Mouse (Mus musculus): Measurements from ENCODE around the gene Ppp1r14b. TPM values are rescaled to one million over a fixed set of nuclear protein-coding genes. Genes with fewer than 3 reads are reported as not detected.

Gene Ppp1r14b
- 23.4 and 26.0 TPM in 2 replicates for polyA plus RNA-seq (2021; fragmentation: Nextera tagmentation)
- long read RNA-seq, experiment 1, transcript Ppp1r14b-201 (4 exons, 999 nt), result major isoform, 13 of 15 reads
- long read RNA-seq, experiment 1, partial matches to known transcripts, result 0 of 15 reads
- long read RNA-seq, experiment 1, other reads (novel, unspliced or antisense), result 1 of 15 reads
- long read RNA-seq, experiment 2, partial matches to known transcripts, result 0 of 7 reads
- long read RNA-seq, experiment 2, other reads (novel, unspliced or antisense), result 1 of 7 reads

GRCm38 (mm10) chr19:6974211-6975205 is at the start of gene Ppp1r14b:
Gene Ppp1r14b, plus strand, starts transcription at chr19:6974968.

GRCm38 (mm10) chr19:6925307-6925573 is 49.5 kb upstream of the Ppp1r14b start, which contains the start of gene Catsperz:
Gene Catsperz, minus strand, starts transcription at chr19:6925380.

GRCm38 (mm10) chr19:6934195-6934977 is 40.4 kb upstream of the Ppp1r14b start, which contains the start of gene Kcnk4:
Gene Kcnk4, minus strand, starts transcription at chr19:6934515.

GRCm38 (mm10) chr19:6941372-6942248 is 33.2 kb upstream of the Ppp1r14b start, which contains the start of gene Bad:
Gene Bad, plus strand, starts transcription at chr19:6941861.

GRCm38 (mm10) chr19:6942249-6942691 is 32.5 kb upstream of the Ppp1r14b start, which contains the start of gene Gpr137:
Gene Gpr137, minus strand, starts transcription at chr19:6942480.

GRCm38 (mm10) chr19:6975537-6976521 is 1.1 kb downstream of the Ppp1r14b start, which contains the start of gene Plcb3:
Gene Plcb3, minus strand, starts transcription at chr19:6976470.

GRCm38 (mm10) chr19:6980381-6981093 is 5.8 kb downstream of the Ppp1r14b start, which contains the start of gene Fkbp2:
Gene Fkbp2, minus strand, starts transcription at chr19:6980501.

GRCm38 (mm10) chr19:6987061-6987903 is 12.5 kb downstream of the Ppp1r14b start, which contains the start of gene Vegfb:
Gene Vegfb, minus strand, starts transcription at chr19:6987651.

GRCm38 (mm10) chr19:6992011-6992858 is 17.5 kb downstream of the Ppp1r14b start, which contains the start of gene Dnajc4:
Gene Dnajc4, minus strand, starts transcription at chr19:6992572.

GRCm38 (mm10) chr19:6996006-6996405 is 21.2 kb downstream of the Ppp1r14b start, which contains the start of the genes Nudt22 and Trpt1:
Gene Nudt22, minus strand, starts transcription at chr19:6996117.
Gene Trpt1, plus strand, starts transcription at chr19:6996131.

GRCm38 (mm10) chr19:7019191-7019590 is 44.4 kb downstream of the Ppp1r14b start, which contains the start of gene Fermt3:
Gene Fermt3, minus strand, starts transcription at chr19:7019469.

Other genes with a start within 250 kb of the Ppp1r14b start
- 28.5 and 31.7 TPM in 2 replicates for gene Rps6ka4, start 134.3 kb upstream of the Ppp1r14b start, polyA plus RNA-seq (2021; fragmentation: Nextera tagmentation)
- gene Ccdc88b, start 116.8 kb upstream of the Ppp1r14b start, polyA plus RNA-seq (2021; fragmentation: Nextera tagmentation), result 1.4 and 1.6 TPM in 2 replicates
- gene Trmt112, start 65.3 kb upstream of the Ppp1r14b start, polyA plus RNA-seq (2021; fragmentation: Nextera tagmentation), result 133 and 145 TPM in 2 replicates
- gene Prdx5, start 64.9 kb upstream of the Ppp1r14b start, polyA plus RNA-seq (2021; fragmentation: Nextera tagmentation), result 774 and 793 TPM in 2 replicates
- gene Esrra, start 53.2 kb upstream of the Ppp1r14b start, polyA plus RNA-seq (2021; fragmentation: Nextera tagmentation), result 3.2 and 3.4 TPM in 2 replicates
- gene Catsperz, start 49.6 kb upstream of the Ppp1r14b start, polyA plus RNA-seq (2021; fragmentation: Nextera tagmentation), result 4.3 TPM in 2 replicates
- 10.4 and 12.2 TPM in 2 replicates for gene Kcnk4, start 40.5 kb upstream of the Ppp1r14b start, polyA plus RNA-seq (2021; fragmentation: Nextera tagmentation)
- gene Bad, start 33.1 kb upstream of the Ppp1r14b start, polyA plus RNA-seq (2021; fragmentation: Nextera tagmentation), result 47.9 and 48.1 TPM in 2 replicates
- gene Gpr137, start 32.5 kb upstream of the Ppp1r14b start, polyA plus RNA-seq (2021; fragmentation: Nextera tagmentation), result 18.3 and 23.0 TPM in 2 replicates
- gene Plcb3, start 1.5 kb downstream of the Ppp1r14b start, polyA plus RNA-seq (2021; fragmentation: Nextera tagmentation), result 8.5 and 8.6 TPM in 2 replicates
- 284 and 296 TPM in 2 replicates for gene Fkbp2, start 5.5 kb downstream of the Ppp1r14b start, polyA plus RNA-seq (2021; fragmentation: Nextera tagmentation)
- 74.0 and 88.5 TPM in 2 replicates for gene Vegfb, start 12.7 kb downstream of the Ppp1r14b start, polyA plus RNA-seq (2021; fragmentation: Nextera tagmentation)
- 27.6 and 28.0 TPM in 2 replicates for gene Dnajc4, start 17.6 kb downstream of the Ppp1r14b start, polyA plus RNA-seq (2021; fragmentation: Nextera tagmentation)
- 17.2 and 17.7 TPM in 2 replicates for gene Nudt22, start 21.1 kb downstream of the Ppp1r14b start, polyA plus RNA-seq (2021; fragmentation: Nextera tagmentation)
- 18.7 and 22.7 TPM in 2 replicates for gene Trpt1, start 21.2 kb downstream of the Ppp1r14b start, polyA plus RNA-seq (2021; fragmentation: Nextera tagmentation)
- gene Fermt3, start 44.5 kb downstream of the Ppp1r14b start, polyA plus RNA-seq (2021; fragmentation: Nextera tagmentation), result 3.8 and 4.5 TPM in 2 replicates
- gene Stip1, start 65.0 kb downstream of the Ppp1r14b start, polyA plus RNA-seq (2021; fragmentation: Nextera tagmentation), result 119 and 128 TPM in 2 replicates
- gene Macrod1, start 81.8 kb downstream of the Ppp1r14b start, polyA plus RNA-seq (2021; fragmentation: Nextera tagmentation), result 3.4 and 3.9 TPM in 2 replicates
- 2.2 and 2.6 TPM in 2 replicates for gene Flrt1, start 130.8 kb downstream of the Ppp1r14b start, polyA plus RNA-seq (2021; fragmentation: Nextera tagmentation)
- 740 and 803 TPM in 2 replicates for gene Otub1, start 231.3 kb downstream of the Ppp1r14b start, polyA plus RNA-seq (2021; fragmentation: Nextera tagmentation)
- 7,358 and 7,691 TPM in 2 replicates for gene Cox8a, start 242.6 kb downstream of the Ppp1r14b start, polyA plus RNA-seq (2021; fragmentation: Nextera tagmentation)